Mouse (Mus musculus) intestine, embryonic 14.5 days (tissue): ENCODE data around the gene C6. TPM values are rescaled to one million over a fixed set of nuclear protein-coding genes. Genes with fewer than 3 reads are reported as not detected.

Experiments used
- ATAC-seq: fragments of 200-750 bp; cut with Nextera tagmentation; replicated peaks from 2 replicates; pipeline ENCODE4 v1.8.0; 2017; ENCODE audit warnings: low read depth, moderate number of reproducible peaks, moderate TSS enrichment, moderate library complexity; ENCODE audit not compliant: low FRiP score, low TSS enrichment
- DNase-seq: peaks from one replicate; pipeline ENCODE4 v3.0.0-alpha.2; 2018; ENCODE audit warnings: low spot score
- H3K27ac ChIP-seq: fragments of 300-500 bp; sonication (generic); 2 replicates; pipeline ENCODE4 v1.5.1; 2014; ENCODE audit warnings: low read depth, mild to moderate bottlenecking, control low read depth
- H3K27me3 ChIP-seq: fragments of 300-500 bp; sonication (generic); replicated peaks from 2 replicates; pipeline ENCODE4 v1.6.1; 2014; ENCODE audit warnings: low read length, control low read depth; ENCODE audit not compliant: control insufficient read depth, insufficient read depth
- H3K36me3 ChIP-seq: fragments of 300-500 bp; sonication (generic); 2 replicates; pipeline ENCODE4 v1.6.1; 2014; ENCODE audit warnings: low read length, control low read depth; ENCODE audit not compliant: control insufficient read depth, insufficient read depth
- H3K4me1 ChIP-seq: fragments of 300-500 bp; sonication (generic); replicated peaks from 2 replicates; pipeline ENCODE4 v1.6.1; 2014; ENCODE audit warnings: low read length, control low read depth, mixed read lengths; ENCODE audit not compliant: control insufficient read depth, insufficient read depth
- H3K4me2 ChIP-seq: fragments of 300-500 bp; sonication (generic); 2 replicates; pipeline ENCODE4 v1.6.1; 2014; ENCODE audit warnings: low read length
- H3K4me3 ChIP-seq: fragments of 300-500 bp; sonication (generic); 2 replicates; pipeline ENCODE4 v1.5.1; 2014; ENCODE audit warnings: low read depth, low read length, control low read depth, mixed read lengths
- H3K9ac ChIP-seq: fragments of 300-500 bp; sonication (generic); 2 replicates; pipeline ENCODE4 v1.6.1; 2014; ENCODE audit warnings: mild to moderate bottlenecking, low read length
- H3K9me3 ChIP-seq: fragments of 300-500 bp; sonication (generic); 2 replicates; pipeline ENCODE4 v1.6.1; 2016; ENCODE audit warnings: low read length, control low read depth; ENCODE audit not compliant: control insufficient read depth
- WGBS: fragments of 180-500 bp; shearing (Covaris S2); extraction: QIAGEN DNeasy Blood & Tissue Kit; methylation state at CpG from one replicate; pipeline ENCODE4 v1.1.7; 2014; 5-methylcytosine and 5-hydroxymethylcytosine counted together
- polyA plus RNA-seq: library from polyadenylated mRNA; unstranded; fragments of >200 nt; fragmentation: Nextera tagmentation; extraction: Ambion mirVana; gene quantifications from 2 replicates; pipeline ENCODE4 v1.2.1, GENCODE M21; 2014

C6 gene
- polyA plus RNA-seq, result 0.36 TPM in 1 of 2 replicates, not detected in the other

GRCm38 (mm10) chr15:4726830-4727310, at the start of gene C6:
TSS of gene C6 (plus strand) at chr15:4727175.
- Histone ChIP-seq H3K4me3 (no peak within 1 kb of the TSS), H3K9ac (no peak within 1 kb of the TSS), H3K4me2 (no peak within 1 kb of the TSS), H3K9me3 (no peaks in the 10 kb centered on the region), H3K27ac (no peak within 1 kb of the TSS), H3K36me3 (no peaks in the 10 kb centered on the region), H3K4me1 (no peaks in the 10 kb centered on the region), H3K27me3 (no peaks in the 10 kb centered on the region)
- DNase-seq (no peak), ATAC-seq (no peak)
- 87% methylated on average over 9 of the region's 9 CpGs for WGBS

GRCm38 (mm10) chr15:4697604-4698003, 29.4 kb upstream of the C6 start:
- no peak for ATAC-seq
- no peak overlapping the region for H3K9ac ChIP-seq
- H3K27ac ChIP-seq, result no peak overlapping the region
- WGBS, result 87% methylated on average over 4 of the region's 4 CpGs
- no peaks in the 10 kb centered on the region for H3K36me3 ChIP-seq
- H3K4me2 ChIP-seq, result no peak overlapping the region
- no peak for DNase-seq
- H3K4me1 ChIP-seq, result no peaks in the 10 kb centered on the region
- H3K27me3 ChIP-seq, result no peaks in the 10 kb centered on the region
- H3K9me3 ChIP-seq, result peaks cover 11% of the 10 kb centered on the region
- H3K4me3 ChIP-seq, result no peak overlapping the region

- DNase-seq (no peak), ATAC-seq (no peak)
- 84% methylated on average over 1 of the region's 1 CpGs for WGBS
- no peak overlapping the region for H3K4me2 ChIP-seq
- no peaks in the 10 kb centered on the region for H3K4me1 ChIP-seq
- H3K4me3 ChIP-seq, result no peak overlapping the region
- H3K9me3 ChIP-seq, result no peaks in the 10 kb centered on the region
- H3K36me3 ChIP-seq, result no peaks in the 10 kb centered on the region
- H3K27ac ChIP-seq, result no peak overlapping the region
- H3K27me3 ChIP-seq, result no peaks in the 10 kb centered on the region
- no peak overlapping the region for H3K9ac ChIP-seq
Measured at GRCm38 (mm10) chr15:4734150-4734549, 7.2 kb downstream of the C6 start.

- DNase-seq (no peak), ATAC-seq (no peak)
- H3K4me3 ChIP-seq, result no peak overlapping the region
- no peak overlapping the region for H3K4me2 ChIP-seq
- no peaks in the 10 kb centered on the region for H3K36me3 ChIP-seq
- no peak overlapping the region for H3K27ac ChIP-seq
- no peaks in the 10 kb centered on the region for H3K4me1 ChIP-seq
- no peak overlapping the region for H3K9ac ChIP-seq
- no peaks in the 10 kb centered on the region for H3K9me3 ChIP-seq
- WGBS, result 85% methylated on average over 2 of the region's 2 CpGs
- no peaks in the 10 kb centered on the region for H3K27me3 ChIP-seq
Measured at GRCm38 (mm10) chr15:4734996-4735609, 8.1 kb downstream of the C6 start.

- no peaks in the 10 kb centered on the region for H3K4me1 ChIP-seq
- no peak overlapping the region for H3K9ac ChIP-seq
- no peak for DNase-seq
- no peak overlapping the region for H3K4me3 ChIP-seq
- no peaks in the 10 kb centered on the region for H3K36me3 ChIP-seq
- 84% methylated on average over 3 of the region's 3 CpGs for WGBS
- no peak for ATAC-seq
- no peaks in the 10 kb centered on the region for H3K9me3 ChIP-seq
- H3K27ac ChIP-seq, result no peak overlapping the region
- H3K27me3 ChIP-seq, result no peaks in the 10 kb centered on the region
- no peak overlapping the region for H3K4me2 ChIP-seq
Measured at GRCm38 (mm10) chr15:4747656-4748055, 20.7 kb downstream of the C6 start.

GRCm38 (mm10) chr15:4790378-4790777, 63.4 kb downstream of the C6 start:
- H3K27me3 ChIP-seq, result no peaks in the 10 kb centered on the region
- no peaks in the 10 kb centered on the region for H3K4me1 ChIP-seq
- no peak overlapping the region for H3K4me2 ChIP-seq
- no peak overlapping the region for H3K9ac ChIP-seq
- no peaks in the 10 kb centered on the region for H3K9me3 ChIP-seq
- no peak overlapping the region for H3K27ac ChIP-seq
- 48% methylated on average over 3 of the region's 3 CpGs for WGBS
- H3K4me3 ChIP-seq, result no peak overlapping the region
- ATAC-seq (no peak), DNase-seq (no peak)
- H3K36me3 ChIP-seq, result no peaks in the 10 kb centered on the region

GRCm38 (mm10) chr15:4796861-4797260, 69.9 kb downstream of the C6 start:
- DNase-seq, result no peak
- Histone ChIP-seq H3K27me3 (no peaks in the 10 kb centered on the region), H3K27ac (no peak overlapping the region), H3K9me3 (no peaks in the 10 kb centered on the region), H3K4me1 (no peaks in the 10 kb centered on the region), H3K4me2 (no peak overlapping the region), H3K36me3 (no peaks in the 10 kb centered on the region), H3K9ac (no peak overlapping the region), H3K4me3 (no peak overlapping the region)
- ATAC-seq, result no peak
- WGBS, result 61% methylated on average over 4 of the region's 4 CpGs

GRCm38 (mm10) chr15:4804256-4804655, 77.3 kb downstream of the C6 start:
- H3K27me3 ChIP-seq, result no peaks in the 10 kb centered on the region
- H3K36me3 ChIP-seq, result no peaks in the 10 kb centered on the region
- ATAC-seq, result no peak
- no peak for DNase-seq
- H3K4me1 ChIP-seq, result no peaks in the 10 kb centered on the region
- no peak overlapping the region for H3K9ac ChIP-seq
- no peak overlapping the region for H3K27ac ChIP-seq
- WGBS, result 87% methylated on average over 2 of the region's 2 CpGs
- H3K4me3 ChIP-seq, result no peak overlapping the region
- H3K4me2 ChIP-seq, result no peak overlapping the region
- H3K9me3 ChIP-seq, result no peaks in the 10 kb centered on the region

GRCm38 (mm10) chr15:4808131-4808530, 81.2 kb downstream of the C6 start:
- Histone ChIP-seq H3K36me3 (no peaks in the 10 kb centered on the region), H3K9ac (no peak overlapping the region), H3K4me1 (no peaks in the 10 kb centered on the region), H3K4me3 (no peak overlapping the region), H3K27ac (no peak overlapping the region), H3K9me3 (no peaks in the 10 kb centered on the region), H3K27me3 (no peaks in the 10 kb centered on the region), H3K4me2 (no peak overlapping the region)
- no peak for ATAC-seq
- 80% methylated on average over 5 of the region's 5 CpGs for WGBS
- no peak for DNase-seq
